Mouse (Mus musculus): Measurements from ENCODE around the gene Spo11. TPM values are rescaled to one million over a fixed set of nuclear protein-coding genes. Genes with fewer than 3 reads are reported as not detected.
A peak's percentile ranks its signal among the peaks of the same experiment; 100 is the strongest.

Gene Spo11
- polyA plus RNA-seq, 2 experiments from 2014 or later, result 3.3 to 3.8 TPM

- no peak for ATAC-seq
Measured at GRCm38 (mm10) chr2:173034998-173035397, 57.5 kb downstream of the Spo11 start.

DNA sequence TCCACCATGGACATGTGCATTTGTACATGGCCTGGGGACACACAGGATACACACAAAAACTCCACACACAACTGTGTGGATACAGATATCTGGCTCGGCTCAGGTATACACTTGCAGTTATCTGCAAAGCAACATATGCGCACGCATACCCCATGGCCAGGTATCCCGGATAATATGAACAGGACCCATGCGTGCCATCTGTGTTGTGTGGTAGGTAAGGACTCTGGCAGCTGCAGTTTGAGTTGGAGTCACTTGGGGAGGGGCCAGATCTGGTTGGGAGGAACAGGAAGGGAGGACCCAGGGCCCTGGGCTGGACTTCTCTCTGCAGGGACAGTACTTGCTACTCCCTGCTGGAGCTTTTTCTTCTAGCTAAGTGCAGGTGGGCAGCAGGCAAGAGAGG, 58.2 kb downstream of the Spo11 start:
- no peak for ATAC-seq

DNA sequence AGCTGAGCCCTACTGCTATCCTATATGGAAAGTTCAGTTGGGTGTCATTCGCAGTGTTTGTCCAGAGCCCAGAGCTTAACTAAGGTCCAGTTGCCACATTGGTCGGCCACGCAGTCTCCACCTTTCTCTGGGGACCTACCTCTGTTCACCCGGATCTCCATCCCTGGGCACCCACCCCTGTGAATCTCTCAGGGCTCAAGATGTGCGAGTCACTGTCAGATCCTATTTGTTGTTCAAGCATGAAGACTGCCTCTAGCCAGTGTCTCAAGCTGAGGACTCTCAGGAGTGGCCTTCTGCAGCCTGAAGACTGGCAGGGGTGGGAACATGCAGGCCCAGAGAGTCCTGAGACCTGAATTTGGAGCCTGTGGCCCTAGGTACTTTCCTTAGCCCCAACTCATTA, 58.6 kb downstream of the Spo11 start:
- no peak for ATAC-seq

DNA sequence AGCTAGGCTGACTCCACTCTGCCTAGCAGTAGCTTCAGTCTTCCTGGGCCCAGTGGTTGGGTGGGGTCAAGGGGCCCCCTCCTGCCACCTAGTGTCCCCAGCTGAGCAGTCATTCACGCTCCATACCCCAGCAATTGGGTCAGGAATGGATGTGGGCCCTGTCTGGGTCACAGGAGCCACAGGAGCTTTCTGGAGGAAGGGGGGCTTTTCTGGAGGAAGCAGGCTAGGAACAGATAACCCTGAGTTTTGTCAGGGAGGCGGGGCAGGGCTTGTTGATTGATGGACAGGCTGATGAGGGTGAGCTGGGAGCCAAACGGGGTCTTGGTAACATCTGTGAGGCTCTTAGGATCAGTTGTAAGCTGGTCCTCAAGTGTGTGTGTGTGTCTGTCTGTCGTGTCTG, 59.1 kb downstream of the Spo11 start:
- ATAC-seq, result no peak

DNA sequence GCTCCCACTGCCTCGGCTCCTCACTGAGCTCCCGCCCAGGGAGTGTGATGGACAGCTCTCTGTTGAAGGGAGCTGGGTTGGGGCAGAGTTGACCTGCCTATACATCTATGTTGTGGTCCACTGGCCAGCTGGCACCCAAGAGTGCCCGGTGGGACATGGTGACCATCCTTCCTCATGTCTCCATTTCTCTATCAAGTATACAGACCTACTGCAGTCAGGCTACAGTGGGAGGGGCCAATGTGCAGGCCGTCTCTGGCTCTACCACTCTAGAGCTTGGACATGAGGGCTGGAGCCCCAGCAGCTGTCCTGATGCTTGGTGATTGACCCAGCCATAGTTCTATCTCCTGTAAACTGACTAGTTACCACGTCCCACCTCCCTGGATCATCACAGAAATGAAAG, 59.8 kb downstream of the Spo11 start:
- ATAC-seq, result no peak

GRCm38 (mm10) chr2:173037827-173038607, 60.5 kb downstream of the Spo11 start:
- peak; percentile 63 for ATAC-seq

- ATAC-seq, result peak; percentile 54
Measured at GRCm38 (mm10) chr2:173039041-173039440, 61.5 kb downstream of the Spo11 start.

GRCm38 (mm10) chr2:173040803-173041202, 63.3 kb downstream of the Spo11 start:
- ATAC-seq, result no peak

- no peak for ATAC-seq
Measured at GRCm38 (mm10) chr2:173041242-173041641, 63.7 kb downstream of the Spo11 start.

DNA sequence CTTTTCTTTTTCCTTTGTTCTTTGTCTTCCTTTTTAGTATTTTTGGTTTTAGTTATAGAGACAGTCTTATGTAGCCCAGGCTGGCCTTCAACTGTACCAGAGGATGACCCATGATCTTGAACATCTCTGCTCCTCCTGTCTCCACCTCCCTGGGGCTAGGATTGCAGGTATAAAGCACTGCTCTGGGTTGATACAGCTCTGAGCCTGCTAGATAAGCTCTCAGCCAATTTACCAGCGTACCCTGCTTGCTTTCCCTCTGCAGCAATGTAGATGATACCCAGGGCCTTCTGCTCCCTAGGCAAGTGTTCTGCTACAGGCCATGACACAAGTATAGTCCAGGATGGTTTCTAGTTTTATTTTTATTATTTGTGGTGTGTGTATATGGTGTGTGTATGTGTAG, 64.4 kb downstream of the Spo11 start:
- ATAC-seq, result no peak

DNA sequence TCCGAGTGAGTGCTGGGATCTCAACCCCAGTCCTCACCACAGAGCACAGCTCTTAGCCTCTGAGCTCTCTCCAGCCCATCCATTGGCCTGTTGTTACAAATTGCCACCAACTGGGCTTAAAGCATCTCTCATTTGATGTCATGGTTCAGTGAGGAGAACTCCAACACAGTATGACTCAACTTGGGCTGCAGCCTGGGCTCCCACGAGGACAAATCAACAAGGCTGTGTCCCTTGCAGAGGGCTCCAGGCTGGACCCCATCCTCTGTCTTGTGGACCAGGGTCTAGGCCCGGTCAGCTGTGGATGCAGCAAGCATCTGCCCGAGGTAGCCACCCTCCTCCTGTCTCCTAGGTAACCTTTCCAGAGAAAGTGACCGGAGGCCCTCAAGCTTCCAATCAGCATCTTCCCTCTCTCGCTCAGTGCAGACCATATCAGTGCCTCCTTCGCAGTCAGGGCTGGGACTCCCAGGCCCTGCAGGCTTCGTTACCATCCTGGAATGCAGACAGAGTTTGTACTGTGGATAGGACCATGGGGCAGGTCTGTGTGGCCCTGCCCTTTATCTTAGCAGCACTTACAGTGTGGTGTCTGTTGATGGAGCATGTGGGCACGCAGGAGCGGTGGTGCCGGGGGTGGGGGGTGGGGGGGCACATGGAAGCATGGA, 65.1 kb downstream of the Spo11 start:
- ATAC-seq, result no peak

Other genes starting within 250 kb of the Spo11 start
- gene Bmp7, start 37.4 kb upstream of the Spo11 start, polyA plus RNA-seq (2017; shearing (Covaris generic)), result 10 to 100 TPM; 11.6 to 18.9 TPM
- 10 to 100 TPM; 44.2 to 44.5 TPM for gene Rae1, start 22.4 kb downstream of the Spo11 start, polyA plus RNA-seq (2017; shearing (Covaris generic))
- 100 to 1,000 TPM; 154 to 194 TPM for gene Rbm38, start 42.8 kb downstream of the Spo11 start, polyA plus RNA-seq (2017; shearing (Covaris generic))
- not detected for gene Ctcfl, start 141.8 kb downstream of the Spo11 start, polyA plus RNA-seq (2017; shearing (Covaris generic))
- not detected for gene Pck1, start 175.3 kb downstream of the Spo11 start, polyA plus RNA-seq (2017; shearing (Covaris generic))
- gene Zbp1, start 241.2 kb downstream of the Spo11 start, polyA plus RNA-seq (2017; shearing (Covaris generic)), result 100 to 1,000 TPM in 1 of 2 experiments, 10 to 100 TPM in 1; 85.2 to 140 TPM